Mouse (Mus musculus) stomach, postnatal 0 days (tissue): ENCODE data around the gene Dgat2.

Experiments used
- CTCF ChIP-seq: IDR thresholded peaks from 2 replicates; pipeline ENCODE4 v1.5.1; 2016; ENCODE audit warnings: antibody characterized with exemption, low read depth, mild to moderate bottlenecking, moderate library complexity
- EP300 ChIP-seq: optimal IDR thresholded peaks from 2 replicates; pipeline ENCODE3; 2016; ENCODE audit warnings: antibody characterized with exemption

- no peak for TF ChIP-seq CTCF
- no peak for TF ChIP-seq EP300
Observed at GRCm38 (mm10) chr7:99153686-99154202, 28.8 kb downstream of the Dgat2 start.
